Mouse (Mus musculus) forelimb bud, embryonic 11.5 days (tissue): ENCODE measurements around the gene Cdc26.

ENCODE experiments used
- DNase-seq: peaks from one replicate; pipeline ENCODE4 v3.0.0-alpha.2; 2012; ENCODE audit warnings: low read depth, low spot score

Cdc26 gene

GRCm38 (mm10) chr4:62361997-62362396, 46.4 kb downstream of the Cdc26 start:
- DNase-seq: no peak

- no peak for DNase-seq
Observed at GRCm38 (mm10) chr4:62361571-62361970, 46.9 kb downstream of the Cdc26 start.

- DNase-seq: no peak
Observed at GRCm38 (mm10) chr4:62360805-62361455, 47.5 kb downstream of the Cdc26 start.

GRCm38 (mm10) chr4:62360088-62360804, 48.2 kb downstream of the Cdc26 start, which contains the start of the genes Fkbp15 and Slc31a1:
Gene Fkbp15, minus strand, starts transcription at chr4:62360548.
Gene Slc31a1, plus strand, starts transcription at chr4:62360727.
- DNase-seq: peak; percentile 98

- DNase-seq: no peak
Observed at GRCm38 (mm10) chr4:62359256-62359775, 49.1 kb downstream of the Cdc26 start.

- DNase-seq: no peak
Observed at GRCm38 (mm10) chr4:62357631-62358148, 50.8 kb downstream of the Cdc26 start.

GRCm38 (mm10) chr4:62349371-62349770, 59.1 kb downstream of the Cdc26 start:
- no peak for DNase-seq

GRCm38 (mm10) chr4:62348329-62348705, 60.1 kb downstream of the Cdc26 start:
- no peak for DNase-seq

- no peak for DNase-seq
Observed at GRCm38 (mm10) chr4:62347605-62348328, 60.7 kb downstream of the Cdc26 start.

- no peak for DNase-seq
Observed at GRCm38 (mm10) chr4:62345827-62346226, 62.6 kb downstream of the Cdc26 start.

GRCm38 (mm10) chr4:62344000-62344399, 64.4 kb downstream of the Cdc26 start:
- DNase-seq: no peak

- DNase-seq: no peak
Observed at GRCm38 (mm10) chr4:62338536-62338935, 69.9 kb downstream of the Cdc26 start.
